Mouse (Mus musculus) heart, embryonic 10.5 days (tissue): ENCODE results near the gene Cant1. TPM values are rescaled to one million over a fixed set of nuclear protein-coding genes. Genes with fewer than 3 reads are reported as not detected.

Experiments
- DNase-seq: peaks from one replicate; pipeline ENCODE4 v3.0.0-alpha.2; 2017; ENCODE audit warnings: low spot score
- H3K27ac ChIP-seq: fragments of 300-500 bp; sonication (generic); 2 replicates; pipeline ENCODE4 v1.5.1; 2016; ENCODE audit warnings: mild to moderate bottlenecking
- H3K27me3 ChIP-seq: fragments of 300-500 bp; sonication (generic); 2 replicates; pipeline ENCODE4 v1.6.1; 2016; ENCODE audit warnings: mild to moderate bottlenecking; ENCODE audit not compliant: poor library complexity, insufficient read depth, severe bottlenecking
- H3K36me3 ChIP-seq: fragments of 300-500 bp; sonication (generic); 2 replicates; pipeline ENCODE4 v1.6.1; 2016; ENCODE audit warnings: mild to moderate bottlenecking, moderate library complexity
- H3K4me1 ChIP-seq: fragments of 300-500 bp; sonication (generic); 2 replicates; pipeline ENCODE4 v1.6.1; 2016; ENCODE audit warnings: mild to moderate bottlenecking
- H3K4me3 ChIP-seq: fragments of 300-500 bp; sonication (generic); 2 replicates; pipeline ENCODE4 v1.5.1; 2016; ENCODE audit warnings: mild to moderate bottlenecking, moderate library complexity
- H3K9me3 ChIP-seq: fragments of 300-500 bp; sonication (generic); 2 replicates; pipeline ENCODE4 v1.6.1; 2016; ENCODE audit warnings: mild to moderate bottlenecking, moderate library complexity
- WGBS: fragments of 180-500 bp; shearing (Covaris S2); methylation state at CpG from one replicate; pipeline ENCODE4 v1.1.7; 2016; 5-methylcytosine and 5-hydroxymethylcytosine counted together
- polyA plus RNA-seq: library from polyadenylated mRNA; unstranded; fragments of >200 nt; fragmentation: Nextera tagmentation; extraction: Ambion mirVana; gene quantifications from 2 replicates; pipeline ENCODE4 v1.2.1, GENCODE M21; 2016

The Cant1 gene
- polyA plus RNA-seq, 1 experiment from 2014 or later: 22.4 TPM

DNA sequence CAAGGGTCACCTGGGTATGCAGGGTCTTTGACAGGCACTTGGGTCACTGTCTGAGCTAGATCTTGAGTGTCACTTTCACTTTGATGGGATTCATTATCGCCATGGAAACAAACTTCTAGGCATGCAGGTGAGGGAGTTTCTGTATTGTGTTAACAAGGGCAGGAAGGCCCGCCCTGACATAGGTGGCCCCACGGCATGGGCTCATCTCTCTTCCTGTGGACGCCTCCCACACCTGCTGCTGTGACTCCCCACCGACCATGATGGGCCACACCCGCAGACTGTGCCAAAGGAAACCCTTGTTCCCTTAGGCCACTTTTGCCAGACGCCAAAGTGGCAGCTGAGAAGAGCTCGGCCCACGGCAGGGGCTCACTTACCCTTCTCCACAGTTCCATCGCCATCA lies 8.4 kb downstream of the Cant1 start:
- WGBS: 96% methylated on average over 10 of the region's 10 CpGs
- H3K9me3 ChIP-seq: no peaks in the 10 kb centered on the region
- peaks cover 49% of the 10 kb centered on the region for H3K4me1 ChIP-seq
- peaks cover 83% of the 10 kb centered on the region for H3K36me3 ChIP-seq
- 0 out of 2 replicates have a peak, but pooled peaks cover 3% of the 10 kb centered on the region for H3K27me3 ChIP-seq
- no peak overlapping the region for H3K4me3 ChIP-seq
- H3K27ac ChIP-seq: no peak overlapping the region
- no peak for DNase-seq

DNA sequence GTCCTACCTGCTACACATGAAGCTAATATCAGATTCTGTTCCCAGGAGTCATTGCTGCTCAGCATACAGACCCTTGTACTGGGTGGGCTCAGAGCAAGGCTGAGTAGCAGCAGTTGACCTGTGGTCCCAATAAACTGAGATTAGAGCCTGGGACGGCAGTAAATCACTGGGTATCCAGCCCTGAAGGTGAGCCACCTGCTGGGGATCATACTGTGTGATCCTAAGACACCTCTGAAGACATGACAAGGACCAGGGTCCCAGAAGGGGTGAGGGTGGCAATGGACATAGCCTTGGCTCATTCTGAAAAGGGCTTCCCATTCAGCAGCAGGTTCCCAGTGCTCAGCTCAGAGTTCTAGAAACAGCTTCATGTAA lies 8.8 kb downstream of the Cant1 start:
- 69% methylated on average over 1 of the region's 1 CpGs for WGBS

DNA sequence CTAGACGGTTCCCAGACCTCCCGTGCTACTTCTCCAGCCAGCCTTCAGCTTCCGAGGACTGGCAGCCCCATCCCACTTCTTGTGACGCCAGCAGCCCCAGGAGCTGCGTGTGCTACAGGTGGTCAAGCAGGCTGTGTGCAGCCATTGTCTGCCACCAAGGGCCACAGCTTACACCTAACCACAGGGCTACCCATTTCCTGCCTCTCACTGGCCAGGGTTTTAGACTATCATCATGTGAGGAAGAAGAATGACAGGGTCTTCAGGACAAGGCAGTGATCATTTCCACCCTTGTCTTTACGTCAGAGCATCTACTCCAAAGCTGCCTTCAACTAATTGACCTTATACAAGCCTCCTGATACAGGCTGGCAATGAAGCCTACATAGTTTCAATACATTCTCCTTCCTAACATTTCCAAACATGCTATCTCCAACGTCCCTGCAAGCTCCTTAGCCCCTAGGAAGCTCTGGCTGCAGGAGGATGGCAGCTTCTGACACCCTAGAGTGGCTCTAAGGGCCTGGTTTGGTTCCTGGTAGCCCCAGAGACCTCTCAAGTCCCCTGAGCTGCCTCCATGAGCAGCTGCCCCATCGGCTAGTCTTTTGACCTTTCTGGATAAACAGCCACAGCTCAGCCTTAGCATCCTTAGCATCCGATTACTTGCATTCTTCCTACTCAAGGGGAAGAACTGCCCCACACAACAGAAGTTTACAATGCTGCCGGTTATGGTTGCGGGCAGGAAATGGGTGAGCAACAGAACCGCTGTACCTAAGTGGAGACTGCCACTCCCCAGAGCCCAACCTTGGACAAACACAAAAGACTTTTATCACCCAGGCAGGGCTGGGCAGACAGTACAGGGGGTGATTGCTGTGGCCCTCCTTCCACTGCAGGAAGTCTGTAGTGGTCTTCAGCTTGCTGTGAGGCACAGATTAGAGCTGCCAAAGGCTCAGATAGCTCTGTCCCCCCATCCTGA lies 9.5 kb downstream of the Cant1 start:
- H3K27ac ChIP-seq: 0 out of 2 replicates have a peak overlapping the region, but pooled peaks have one; percentile 1
- DNase-seq: no peak
- no peak overlapping the region for H3K4me3 ChIP-seq
- peaks cover 72% of the 10 kb centered on the region for H3K36me3 ChIP-seq
- peaks cover 52% of the 10 kb centered on the region for H3K4me1 ChIP-seq
- H3K9me3 ChIP-seq: no peaks in the 10 kb centered on the region
- 70% methylated on average over 12 of the region's 12 CpGs for WGBS
- 0 out of 2 replicates have a peak, but pooled peaks cover 3% of the 10 kb centered on the region for H3K27me3 ChIP-seq

More for the DNA sequence above, 8.8 kb downstream of the Cant1 start:
- Histone ChIP-seq H3K36me3 (peaks cover 79% of the 10 kb centered on the region), H3K27me3 (0 out of 2 replicates have a peak, but pooled peaks cover 3% of the 10 kb centered on the region), H3K9me3 (no peaks in the 10 kb centered on the region), H3K4me3 (no peak overlapping the region), H3K4me1 (peaks cover 49% of the 10 kb centered on the region), H3K27ac (no peak overlapping the region)
- DNase-seq: no peak

DNA sequence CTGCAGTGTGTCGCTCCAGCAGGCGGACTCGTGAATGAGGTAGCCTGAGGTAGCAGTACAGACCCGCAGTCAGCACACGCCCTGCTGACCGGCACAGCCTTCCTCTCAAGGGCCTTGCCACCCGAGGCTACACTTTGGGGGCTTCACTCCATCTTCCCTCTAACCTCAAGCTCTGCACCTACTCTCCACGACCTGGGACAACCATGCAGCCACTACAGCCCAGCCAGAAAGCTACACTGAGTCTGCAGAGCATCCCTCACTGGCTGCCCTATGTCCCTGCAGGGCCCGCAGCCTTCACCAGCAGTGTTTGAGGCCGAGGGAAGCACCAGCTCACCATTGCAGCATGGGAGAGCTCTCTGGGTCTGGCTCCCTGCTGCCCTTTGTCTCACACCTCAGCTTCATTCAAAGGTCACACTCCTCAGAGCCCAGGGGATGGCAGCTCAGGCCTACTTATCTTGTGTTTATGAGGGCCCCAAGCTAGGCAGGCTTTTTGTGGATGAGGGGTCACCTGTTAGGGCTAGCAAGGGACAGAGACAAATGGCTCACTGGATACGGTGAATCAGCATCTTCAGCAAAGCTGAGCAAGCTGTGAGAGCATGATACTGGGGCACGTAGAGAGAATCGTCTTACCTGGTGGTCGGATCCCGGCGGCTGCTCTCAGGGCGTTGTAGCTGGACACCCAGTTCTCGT lies 10.7 kb downstream of the Cant1 start:
- H3K36me3 ChIP-seq: peaks cover 64% of the 10 kb centered on the region
- no peaks in the 10 kb centered on the region for H3K9me3 ChIP-seq
- WGBS: 63% methylated on average over 18 of the region's 18 CpGs
- peak overlapping the region; percentile 50; the same call in 1 of the 2 replicates for H3K27ac ChIP-seq
- H3K4me1 ChIP-seq: peaks cover 56% of the 10 kb centered on the region
- H3K27me3 ChIP-seq: 0 out of 2 replicates have a peak, but pooled peaks cover 3% of the 10 kb centered on the region
- no peak for DNase-seq
- no peak overlapping the region for H3K4me3 ChIP-seq

GRCm38 (mm10) chr11:118407318-118407910 lies 11.5 kb downstream of the Cant1 start:
- Histone ChIP-seq H3K4me3 (no peak overlapping the region), H3K9me3 (no peaks in the 10 kb centered on the region), H3K4me1 (peaks cover 52% of the 10 kb centered on the region), H3K27ac (no peak overlapping the region), H3K27me3 (0 out of 2 replicates have a peak, but pooled peaks cover 3% of the 10 kb centered on the region), H3K36me3 (peaks cover 63% of the 10 kb centered on the region)
- 82% methylated on average over 23 of the region's 23 CpGs for WGBS
- DNase-seq: no peak

DNA sequence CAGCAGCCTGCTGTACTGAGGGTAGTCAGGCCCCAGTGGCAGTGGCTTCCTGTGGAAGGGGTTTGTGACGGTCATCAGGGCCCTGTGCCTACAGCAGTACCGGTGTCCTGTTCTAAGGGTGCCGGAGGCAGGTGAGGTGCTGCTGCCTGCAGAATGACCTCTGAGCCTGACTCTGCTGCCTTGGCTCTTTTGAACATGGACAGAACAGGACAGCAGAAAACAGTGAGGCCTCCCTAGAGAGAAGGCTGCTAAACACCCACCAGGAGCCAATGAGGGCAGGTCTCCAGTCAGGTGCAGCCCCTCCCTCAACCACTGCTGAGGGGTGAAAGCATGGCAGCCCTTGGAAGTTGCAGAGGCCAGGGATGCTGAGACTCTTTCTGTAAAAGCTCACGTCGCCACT lies 12.4 kb downstream of the Cant1 start:
- Histone ChIP-seq H3K36me3 (peaks cover 56% of the 10 kb centered on the region), H3K27ac (0 out of 2 replicates have a peak overlapping the region, but pooled peaks have one; percentile 54), H3K27me3 (0 out of 2 replicates have a peak, but pooled peaks cover 3% of the 10 kb centered on the region), H3K4me1 (peaks cover 56% of the 10 kb centered on the region), H3K9me3 (no peaks in the 10 kb centered on the region), H3K4me3 (no peak overlapping the region)
- WGBS: 88% methylated on average over 5 of the region's 5 CpGs
- DNase-seq: no peak

- peaks cover 44% of the 10 kb centered on the region for H3K36me3 ChIP-seq
- H3K27ac ChIP-seq: no peak overlapping the region
- 90% methylated on average over 8 of the region's 8 CpGs for WGBS
- H3K4me1 ChIP-seq: peaks cover 65% of the 10 kb centered on the region
- no peak overlapping the region for H3K4me3 ChIP-seq
- no peak for DNase-seq
- H3K27me3 ChIP-seq: 0 out of 2 replicates have a peak, but pooled peaks cover 3% of the 10 kb centered on the region
- H3K9me3 ChIP-seq: no peaks in the 10 kb centered on the region
These were observed 13.6 kb downstream of the Cant1 start for GRCm38 (mm10) chr11:118405311-118405710.

DNA sequence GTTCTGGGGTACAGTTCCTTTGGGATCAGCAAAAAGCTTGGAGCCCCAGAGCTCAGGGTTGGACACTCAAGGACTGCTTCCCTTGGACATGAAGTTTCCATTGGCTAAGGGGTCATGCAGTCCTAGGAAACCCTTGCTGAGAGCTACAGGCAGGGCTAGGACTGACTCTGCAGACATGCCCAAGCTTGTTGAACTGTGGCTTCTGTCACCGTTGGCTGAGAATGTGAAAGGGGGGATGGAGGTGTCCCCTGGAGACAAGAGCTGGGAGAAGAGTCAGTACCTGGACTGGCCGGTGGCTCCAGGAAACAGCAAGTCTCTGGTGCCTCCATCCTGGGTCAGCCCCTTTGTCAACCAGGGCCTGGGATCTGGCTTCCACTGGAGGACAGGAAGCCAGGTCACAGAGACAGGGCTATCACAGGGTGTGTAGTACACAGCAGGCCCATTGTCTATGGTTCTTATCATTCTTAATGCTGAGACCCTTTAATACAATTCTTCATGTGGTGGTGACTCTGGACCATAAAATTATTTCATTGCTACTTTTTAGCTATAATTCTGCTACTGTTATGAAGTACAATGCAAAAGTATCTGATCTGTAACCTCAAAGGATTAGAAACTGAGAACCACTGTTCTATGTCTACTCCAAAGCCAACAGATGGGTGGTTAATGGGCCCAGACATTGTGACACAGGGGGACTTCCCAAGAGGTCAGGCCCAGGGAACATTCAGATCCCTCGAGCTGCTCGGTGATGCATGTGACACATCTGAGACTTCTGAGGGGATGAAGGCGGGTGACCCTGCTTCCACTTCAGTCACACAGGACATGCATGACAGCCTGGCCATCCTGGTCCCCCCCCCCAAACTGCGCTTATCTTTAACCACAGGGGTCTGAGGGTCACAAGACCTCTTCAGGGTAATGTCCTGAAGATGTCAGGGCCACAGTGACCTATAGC lies 14.7 kb downstream of the Cant1 start:
- H3K36me3 ChIP-seq: peaks cover 35% of the 10 kb centered on the region
- no peaks in the 10 kb centered on the region for H3K27me3 ChIP-seq
- no peak for DNase-seq
- H3K4me3 ChIP-seq: no peak overlapping the region
- H3K9me3 ChIP-seq: no peaks in the 10 kb centered on the region
- H3K4me1 ChIP-seq: peaks cover 66% of the 10 kb centered on the region
- WGBS: 62% methylated on average over 6 of the region's 6 CpGs
- peak overlapping the region; percentile 52; the same call in 1 of the 2 replicates for H3K27ac ChIP-seq

GRCm38 (mm10) chr11:118403183-118403582 lies 15.7 kb downstream of the Cant1 start:
- Histone ChIP-seq H3K27me3 (0 out of 2 replicates have a peak, but pooled peaks cover 1% of the 10 kb centered on the region), H3K9me3 (no peaks in the 10 kb centered on the region), H3K4me1 (peaks cover 59% of the 10 kb centered on the region), H3K36me3 (peaks cover 26% of the 10 kb centered on the region), H3K4me3 (no peak overlapping the region), H3K27ac (no peak overlapping the region)
- DNase-seq: no peak
- 88% methylated on average over 2 of the region's 2 CpGs for WGBS

DNA sequence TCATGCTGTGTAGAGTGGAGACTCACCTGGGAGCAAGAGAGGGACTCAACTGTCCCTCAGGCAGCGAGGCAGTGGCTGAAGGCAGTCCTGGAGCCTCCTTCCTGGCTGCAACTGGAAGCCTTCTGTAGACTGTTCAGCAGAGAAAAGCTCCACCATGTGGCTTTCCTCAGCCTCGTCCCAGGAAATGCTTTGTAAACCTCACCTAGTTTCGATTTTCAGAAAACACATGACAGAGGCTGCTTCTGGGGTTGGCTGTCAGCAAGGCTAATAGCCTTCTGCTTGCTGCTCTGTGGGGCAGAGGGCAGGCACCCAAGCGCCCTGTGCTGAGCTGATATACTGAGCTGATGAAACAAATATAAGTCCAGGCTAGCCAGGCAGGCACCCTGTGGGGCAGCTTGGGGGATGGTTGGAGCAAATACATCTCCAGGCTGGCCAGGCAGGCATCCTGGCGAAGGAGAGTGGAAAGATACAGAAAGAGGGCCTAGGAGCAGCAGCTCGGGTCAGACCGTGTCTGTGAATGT lies 17.1 kb downstream of the Cant1 start, which contains the start of gene Lgals3bp:
Gene Lgals3bp (minus strand): TSS at position 333 of the 521 bp plus-strand sequence.
- Histone ChIP-seq H3K9me3 (no peaks in the 10 kb centered on the region), H3K36me3 (peaks cover 12% of the 10 kb centered on the region), H3K4me3 (no peak within 1 kb of the TSS), H3K27me3 (peaks cover 5% of the 10 kb centered on the region), H3K27ac (peak within 1 kb of the TSS; percentile 86), H3K4me1 (peaks cover 56% of the 10 kb centered on the region)
- WGBS: 35% methylated on average over 7 of the region's 7 CpGs
- peak; percentile 79 for DNase-seq

DNA sequence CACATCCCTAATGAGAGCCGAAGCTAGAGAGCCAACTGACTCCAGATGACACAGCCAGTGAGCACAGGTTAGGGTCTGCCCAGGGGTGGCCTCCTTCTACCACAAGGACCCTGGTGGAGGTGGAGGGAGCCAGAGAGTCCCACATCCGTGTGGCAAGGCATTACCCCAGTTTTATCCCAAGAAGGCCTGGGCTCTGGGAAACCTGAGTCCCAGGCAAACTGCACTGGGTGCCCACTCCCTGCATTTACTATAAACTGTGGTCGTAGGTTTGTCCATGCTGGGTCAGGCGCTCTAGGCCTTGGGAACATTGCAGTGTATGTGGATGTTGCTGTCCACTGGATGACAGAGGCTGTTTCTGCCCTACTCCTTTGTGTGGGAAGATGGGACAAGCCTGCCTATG lies 17.7 kb downstream of the Cant1 start:
- no peak overlapping the region for H3K4me3 ChIP-seq

More for the DNA sequence above, 17.7 kb downstream of the Cant1 start:
- Histone ChIP-seq H3K9me3 (no peaks in the 10 kb centered on the region), H3K36me3 (peaks cover 6% of the 10 kb centered on the region; the same call in 1 of the 2 replicates), H3K4me1 (peaks cover 52% of the 10 kb centered on the region), H3K27me3 (peaks cover 5% of the 10 kb centered on the region), H3K27ac (peak overlapping the region; percentile 86)
- DNase-seq: no peak
- WGBS: 76% methylated on average over 4 of the region's 4 CpGs
